Mouse (Mus musculus) intestine, embryonic 16.5 days (tissue): ENCODE results near the gene Map1b. TPM values are rescaled to one million over a fixed set of nuclear protein-coding genes. Genes with fewer than 3 reads are reported as not detected.
A peak's percentile ranks its signal among the peaks of the same experiment; 100 is the strongest.

Experiments used
- ATAC-seq: fragments of 200-750 bp; cut with Nextera tagmentation; 2 replicates; pipeline ENCODE4 v1.8.0; 2017; ENCODE audit warnings: moderate TSS enrichment, moderate library complexity
- H3K27ac ChIP-seq: fragments of 300-500 bp; sonication (generic); 2 replicates; pipeline ENCODE4 v1.5.1; 2014; ENCODE audit warnings: mild to moderate bottlenecking, low read length
- H3K27me3 ChIP-seq: fragments of 300-500 bp; sonication (generic); replicated peaks from 2 replicates; pipeline ENCODE4 v1.6.1; 2014; ENCODE audit warnings: low read length, control low read depth, mixed read lengths; ENCODE audit not compliant: control insufficient read depth, insufficient read depth
- H3K36me3 ChIP-seq: fragments of 300-500 bp; sonication (generic); 2 replicates; pipeline ENCODE4 v1.6.1; 2014; ENCODE audit warnings: low read length, control low read depth; ENCODE audit not compliant: control insufficient read depth, insufficient read depth
- H3K4me1 ChIP-seq: fragments of 300-500 bp; sonication (generic); 2 replicates; pipeline ENCODE4 v1.6.1; 2014; ENCODE audit warnings: low read length, control low read depth, mixed read lengths; ENCODE audit not compliant: control insufficient read depth, insufficient read depth
- H3K4me2 ChIP-seq: fragments of 300-500 bp; sonication (generic); 2 replicates; pipeline ENCODE4 v1.6.1; 2014; ENCODE audit warnings: low read depth, low read length, control low read depth
- H3K4me3 ChIP-seq: fragments of 300-500 bp; sonication (generic); 2 replicates; pipeline ENCODE4 v1.5.1; 2014; ENCODE audit warnings: mild to moderate bottlenecking, low read length
- H3K9ac ChIP-seq: fragments of 300-500 bp; sonication (generic); 2 replicates; pipeline ENCODE4 v1.6.1; 2014; ENCODE audit warnings: low read depth, low read length
- H3K9me3 ChIP-seq: fragments of 300-500 bp; sonication (generic); 2 replicates; pipeline ENCODE4 v1.6.1; 2016; ENCODE audit warnings: low read length, control low read depth; ENCODE audit not compliant: control insufficient read depth
- WGBS: fragments of 180-500 bp; shearing (Covaris S2); extraction: QIAGEN DNeasy Blood & Tissue Kit; methylation state at CpG from one replicate; pipeline ENCODE4 v1.1.7; 2014; 5-methylcytosine and 5-hydroxymethylcytosine counted together
- polyA plus RNA-seq: library from polyadenylated mRNA; unstranded; fragments of >200 nt; fragmentation: Nextera tagmentation; extraction: Ambion mirVana; gene quantifications from 2 replicates; pipeline ENCODE4 v1.2.1, GENCODE M21; 2015

The Map1b gene
- polyA plus RNA-seq, 1 experiment from 2014 or later, result 91.4 TPM

GRCm38 (mm10) chr13:99538851-99539250 is 22.5 kb upstream of the Map1b start:
- Histone ChIP-seq H3K9me3 (no peaks in the 10 kb centered on the region), H3K27ac (no peak overlapping the region), H3K36me3 (no peaks in the 10 kb centered on the region), H3K4me2 (no peak overlapping the region), H3K27me3 (no peaks in the 10 kb centered on the region), H3K9ac (no peak overlapping the region), H3K4me3 (no peak overlapping the region), H3K4me1 (peaks cover 5% of the 10 kb centered on the region; the same call in 1 of the 2 replicates)
- ATAC-seq, result no peak
- WGBS, result 93% methylated on average over 11 of the region's 11 CpGs

- H3K4me1 ChIP-seq, result peaks cover 5% of the 10 kb centered on the region; the same call in 1 of the 2 replicates
- ATAC-seq, result no peak
- H3K4me2 ChIP-seq, result no peak overlapping the region; the same call in 1 of the 2 replicates
- H3K36me3 ChIP-seq, result no peaks in the 10 kb centered on the region
- no peak overlapping the region for H3K27ac ChIP-seq
- WGBS, result 25% methylated on average over 8 of the region's 8 CpGs
- H3K9ac ChIP-seq, result no peak overlapping the region
- H3K4me3 ChIP-seq, result no peak overlapping the region
- H3K27me3 ChIP-seq, result no peaks in the 10 kb centered on the region
- H3K9me3 ChIP-seq, result no peaks in the 10 kb centered on the region
These were observed 21.7 kb upstream of the Map1b start for GRCm38 (mm10) chr13:99537908-99538513.

DNA sequence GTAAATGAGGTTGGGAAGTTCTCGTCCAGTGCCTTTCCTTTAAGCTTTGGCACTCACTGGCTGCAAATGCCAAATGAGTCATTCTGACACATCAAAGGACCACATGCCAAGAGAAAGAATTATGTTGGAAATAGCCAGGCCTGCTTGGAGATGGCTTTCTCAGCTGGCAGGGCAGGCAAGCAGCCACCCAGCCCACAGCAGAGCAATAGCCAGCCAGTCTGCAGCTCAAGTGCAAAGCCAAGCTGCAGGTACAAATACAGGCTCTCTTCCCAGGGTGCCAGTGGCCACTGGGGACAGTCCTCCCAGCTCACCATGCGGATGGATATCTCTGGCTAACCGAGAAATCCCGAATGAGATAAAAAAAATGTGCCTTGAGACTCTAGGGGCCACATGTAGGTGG is 12.1 kb upstream of the Map1b start:
- no peaks in the 10 kb centered on the region for H3K4me1 ChIP-seq
- no peaks in the 10 kb centered on the region for H3K36me3 ChIP-seq
- no peak for ATAC-seq
- H3K27me3 ChIP-seq, result no peaks in the 10 kb centered on the region
- WGBS, result 70% methylated on average over 4 of the region's 4 CpGs
- H3K4me3 ChIP-seq, result no peak overlapping the region
- no peak overlapping the region for H3K9ac ChIP-seq
- no peaks in the 10 kb centered on the region for H3K9me3 ChIP-seq
- H3K27ac ChIP-seq, result no peak overlapping the region
- no peak overlapping the region for H3K4me2 ChIP-seq

GRCm38 (mm10) chr13:99527936-99528335 is 11.6 kb upstream of the Map1b start:
- H3K4me1 ChIP-seq, result no peaks in the 10 kb centered on the region
- no peaks in the 10 kb centered on the region for H3K9me3 ChIP-seq
- no peaks in the 10 kb centered on the region for H3K27me3 ChIP-seq
- no peak overlapping the region for H3K4me3 ChIP-seq
- H3K4me2 ChIP-seq, result no peak overlapping the region
- no peak overlapping the region for H3K9ac ChIP-seq
- H3K36me3 ChIP-seq, result no peaks in the 10 kb centered on the region
- H3K27ac ChIP-seq, result no peak overlapping the region
- ATAC-seq, result no peak

GRCm38 (mm10) chr13:99525491-99525890 is 9.2 kb upstream of the Map1b start:
- Histone ChIP-seq H3K27ac (no peak overlapping the region), H3K4me2 (no peak overlapping the region), H3K27me3 (no peaks in the 10 kb centered on the region), H3K4me3 (no peak overlapping the region), H3K4me1 (no peaks in the 10 kb centered on the region), H3K36me3 (no peaks in the 10 kb centered on the region), H3K9ac (no peak overlapping the region), H3K9me3 (no peaks in the 10 kb centered on the region)
- 81% methylated on average over 8 of the region's 8 CpGs for WGBS
- ATAC-seq, result no peak

- Histone ChIP-seq H3K9me3 (no peaks in the 10 kb centered on the region), H3K9ac (no peak overlapping the region), H3K4me3 (no peak overlapping the region), H3K36me3 (no peaks in the 10 kb centered on the region), H3K27ac (no peak overlapping the region), H3K27me3 (0 out of 2 replicates have a peak, but pooled peaks cover 2% of the 10 kb centered on the region), H3K4me1 (peaks cover 15% of the 10 kb centered on the region), H3K4me2 (no peak overlapping the region)
- 91% methylated on average over 5 of the region's 5 CpGs for WGBS
- ATAC-seq, result no peak
These were observed 1.5 kb upstream of the Map1b start for GRCm38 (mm10) chr13:99517836-99518235.

GRCm38 (mm10) chr13:99515736-99516447 is 448 bp downstream of the Map1b start:
- Histone ChIP-seq H3K9ac (peak overlapping the region; percentile 67), H3K4me2 (peak overlapping the region; percentile 96), H3K4me1 (peaks cover 15% of the 10 kb centered on the region), H3K36me3 (no peaks in the 10 kb centered on the region), H3K9me3 (no peaks in the 10 kb centered on the region), H3K4me3 (peak overlapping the region; percentile 64), H3K27me3 (0 out of 2 replicates have a peak, but pooled peaks cover 2% of the 10 kb centered on the region), H3K27ac (peak overlapping the region; percentile 61)
- under 1% methylated on average over 44 of the region's 44 CpGs for WGBS
- peak; percentile 45 for ATAC-seq

GRCm38 (mm10) chr13:99514917-99515591 is 1.3 kb downstream of the Map1b start:
- peaks cover 15% of the 10 kb centered on the region for H3K4me1 ChIP-seq
- peak; percentile 75 for ATAC-seq
- peak overlapping the region; percentile 96 for H3K4me2 ChIP-seq
- 0 out of 2 replicates have a peak, but pooled peaks cover 2% of the 10 kb centered on the region for H3K27me3 ChIP-seq
- no peaks in the 10 kb centered on the region for H3K9me3 ChIP-seq
- 1% methylated on average over 45 of the region's 48 CpGs for WGBS
- no peaks in the 10 kb centered on the region for H3K36me3 ChIP-seq
- peak overlapping the region; percentile 64 for H3K4me3 ChIP-seq
- H3K27ac ChIP-seq, result peak overlapping the region; percentile 61
- peak overlapping the region; percentile 67 for H3K9ac ChIP-seq

DNA sequence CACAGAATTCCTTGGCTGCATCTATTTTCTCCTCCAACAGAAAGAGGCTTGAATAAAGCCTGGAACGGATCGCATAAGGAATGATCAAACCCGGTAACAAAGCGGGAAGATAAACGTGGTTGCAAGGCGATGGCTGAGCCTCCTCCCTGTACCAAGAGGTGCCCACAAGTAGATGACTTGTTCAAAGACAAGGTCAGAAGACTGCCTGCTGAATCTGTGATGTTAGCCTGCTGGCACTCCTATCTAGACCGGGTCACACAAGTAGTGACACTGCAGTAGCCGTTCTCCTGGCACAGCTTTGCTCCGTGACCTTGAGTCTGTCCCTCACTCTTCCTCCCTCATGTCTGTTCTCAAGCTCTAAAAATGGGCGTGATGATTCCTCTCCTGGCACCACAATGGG is 2.4 kb downstream of the Map1b start:
- H3K4me3 ChIP-seq, result peak overlapping the region; percentile 25
- WGBS, result 27% methylated on average over 10 of the region's 10 CpGs
- no peak overlapping the region for H3K27ac ChIP-seq
- H3K27me3 ChIP-seq, result 0 out of 2 replicates have a peak, but pooled peaks cover 2% of the 10 kb centered on the region
- H3K9ac ChIP-seq, result 0 out of 2 replicates have a peak overlapping the region, but pooled peaks have one; percentile 29
- peak overlapping the region; percentile 39 for H3K4me2 ChIP-seq
- H3K9me3 ChIP-seq, result no peaks in the 10 kb centered on the region
- no peaks in the 10 kb centered on the region for H3K36me3 ChIP-seq
- H3K4me1 ChIP-seq, result peaks cover 15% of the 10 kb centered on the region
- ATAC-seq, result no peak
